Mouse (Mus musculus): Measurements from ENCODE around the gene Vdac2.

Gene Vdac2

DNA sequence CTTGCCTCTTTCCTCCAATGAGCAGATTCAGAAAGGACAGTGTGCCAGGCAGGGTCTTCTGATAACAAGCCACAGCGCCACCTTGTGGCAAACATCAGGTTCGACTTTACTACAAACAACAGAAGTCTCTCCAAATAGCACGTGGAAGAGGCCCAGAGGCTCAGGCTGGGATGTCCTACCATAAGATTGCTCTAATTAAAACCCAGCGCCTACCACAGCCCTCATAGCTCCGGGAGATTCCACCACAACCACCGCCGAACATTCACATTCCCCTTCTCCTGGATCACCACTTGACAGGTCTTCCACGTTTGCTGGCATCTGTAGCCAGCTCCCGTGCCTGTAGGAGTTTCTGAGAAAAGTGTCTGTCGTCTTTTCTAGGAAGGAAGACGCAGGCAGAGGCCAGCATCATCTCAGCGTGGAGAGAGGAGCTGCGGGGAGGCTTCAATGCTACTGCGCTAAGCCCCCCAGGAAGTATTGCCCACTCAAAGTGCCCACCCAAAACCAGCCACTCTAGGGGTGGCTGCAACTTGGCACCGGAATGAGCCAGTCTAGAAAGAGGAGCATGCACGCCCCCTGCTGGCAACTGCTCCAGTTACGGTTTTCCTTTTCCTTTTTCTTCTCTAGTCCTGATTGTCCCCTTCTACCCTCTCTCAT, 28.5 kb downstream of the Vdac2 start:
- DNase-seq: peak; percentile 80 to 81

DNA sequence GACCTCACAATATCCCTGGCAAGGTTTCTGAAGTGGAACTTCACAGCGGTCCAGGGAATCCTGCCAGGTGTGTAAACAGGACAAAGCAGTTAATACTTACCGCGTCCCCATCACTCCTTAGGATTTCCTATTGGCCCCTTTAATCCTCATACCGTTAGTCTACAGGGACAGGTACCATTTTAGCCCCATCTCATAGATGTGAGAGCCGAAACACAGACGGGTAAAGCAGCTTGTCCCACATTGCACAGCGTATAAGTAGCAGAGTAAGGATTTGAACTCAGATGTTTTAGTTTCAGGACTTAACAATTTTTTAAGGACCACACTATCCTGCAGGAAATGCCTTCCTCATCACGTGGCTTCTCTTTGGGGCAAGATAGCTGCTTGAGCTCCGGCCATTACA, 29.2 kb downstream of the Vdac2 start:
- no peak for DNase-seq

DNA sequence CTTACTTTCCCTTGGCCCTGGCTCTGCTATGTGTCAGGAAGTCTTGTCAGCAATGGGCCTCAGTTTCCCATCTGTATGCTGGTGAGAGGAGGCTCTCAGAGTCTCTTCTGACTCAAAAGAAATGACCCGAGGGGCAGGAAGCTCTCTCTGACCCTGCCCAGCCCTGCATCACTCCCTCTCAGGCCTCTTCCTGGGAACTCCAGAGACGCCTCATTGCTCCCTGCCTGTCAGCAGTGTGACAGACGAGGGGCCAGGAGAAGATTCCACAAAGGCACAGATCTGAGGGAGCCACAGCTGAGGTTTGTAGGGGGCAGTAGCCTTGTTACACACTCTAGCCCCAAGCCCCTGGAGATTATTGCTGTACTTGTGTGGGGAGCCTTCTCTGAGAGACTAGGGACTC, 30.9 kb downstream of the Vdac2 start:
- no peak for DNase-seq

DNA sequence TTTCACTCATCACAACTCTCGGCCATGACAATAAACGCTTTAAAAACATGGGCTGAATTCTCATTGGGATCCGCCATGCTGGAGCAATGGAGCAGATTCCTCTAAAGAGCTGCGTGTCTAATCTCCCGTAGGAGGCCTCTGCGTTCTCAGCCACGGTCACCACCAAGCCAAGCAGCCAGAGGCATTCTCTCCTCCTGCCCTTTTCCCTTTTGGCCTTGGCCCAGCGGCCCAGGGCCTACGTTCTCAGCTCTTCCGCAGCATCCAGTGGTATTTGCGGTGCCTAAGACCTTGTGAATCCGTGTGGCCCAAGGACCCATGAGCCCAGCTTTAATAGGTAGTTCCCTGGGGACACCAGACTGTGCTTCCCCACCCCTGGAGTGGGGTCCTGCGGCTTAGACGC, 31.8 kb downstream of the Vdac2 start:
- DNase-seq: peak in 1 of 2 experiments; percentile 42

DNA sequence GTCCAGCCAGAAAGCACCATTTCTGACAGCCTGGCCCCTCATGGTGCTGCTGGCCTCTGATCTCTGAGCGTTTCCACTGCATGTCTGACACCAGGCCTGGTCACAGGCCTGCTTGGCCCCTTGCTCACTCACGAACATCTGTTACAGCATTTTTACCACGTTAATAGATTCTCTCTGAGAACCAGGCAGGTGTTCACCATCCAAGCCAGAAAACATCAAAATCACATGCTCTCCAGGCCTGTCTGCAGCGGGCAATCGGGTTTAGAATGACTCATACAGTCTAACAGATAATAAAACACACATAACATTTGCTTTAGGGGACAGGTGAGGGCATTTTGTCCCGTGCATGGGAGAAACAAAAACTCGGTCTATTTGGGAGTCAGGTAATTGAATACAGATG, 41.3 kb downstream of the Vdac2 start:
- no peak for DNase-seq

DNA sequence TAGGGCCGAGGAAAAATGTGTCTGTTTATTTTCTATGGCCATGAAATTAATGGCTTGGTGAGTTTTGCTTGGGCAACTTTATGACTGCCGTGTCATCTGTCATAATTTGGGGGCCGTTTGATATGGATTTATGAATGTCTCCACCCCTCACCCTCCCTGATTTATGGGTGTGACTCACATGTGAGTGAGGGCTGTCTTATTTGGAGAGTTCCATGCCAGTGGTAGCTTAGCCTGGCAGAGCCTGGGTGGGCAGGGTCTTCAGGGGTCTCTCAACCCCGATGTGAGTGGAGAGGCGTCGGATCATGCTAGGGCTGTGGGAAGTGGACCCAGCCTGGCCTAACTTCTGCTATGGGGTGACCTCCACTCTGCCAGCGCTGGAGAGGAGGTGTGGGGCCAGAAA, 41.8 kb downstream of the Vdac2 start:
- no peak for DNase-seq

DNA sequence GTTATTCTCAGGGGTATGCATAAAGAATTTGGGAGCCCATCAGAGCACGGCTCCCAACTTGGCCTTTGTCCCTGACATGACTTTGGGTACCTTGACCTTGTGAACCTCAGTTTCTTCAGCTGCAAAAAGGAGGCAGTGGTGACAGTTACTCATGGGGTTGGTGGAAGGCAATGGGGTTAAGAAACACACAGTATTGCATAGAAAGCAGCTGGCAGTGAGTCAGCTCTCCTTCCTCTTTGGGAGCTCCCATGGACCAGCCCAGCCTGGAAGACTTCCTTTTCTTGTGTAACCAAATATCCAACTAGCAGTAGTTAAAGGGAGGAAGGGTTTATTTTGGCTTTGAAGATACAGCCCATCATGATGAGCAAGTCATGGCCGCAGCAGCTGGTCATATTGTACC, 65.4 kb downstream of the Vdac2 start:
- DNase-seq: no peak

DNA sequence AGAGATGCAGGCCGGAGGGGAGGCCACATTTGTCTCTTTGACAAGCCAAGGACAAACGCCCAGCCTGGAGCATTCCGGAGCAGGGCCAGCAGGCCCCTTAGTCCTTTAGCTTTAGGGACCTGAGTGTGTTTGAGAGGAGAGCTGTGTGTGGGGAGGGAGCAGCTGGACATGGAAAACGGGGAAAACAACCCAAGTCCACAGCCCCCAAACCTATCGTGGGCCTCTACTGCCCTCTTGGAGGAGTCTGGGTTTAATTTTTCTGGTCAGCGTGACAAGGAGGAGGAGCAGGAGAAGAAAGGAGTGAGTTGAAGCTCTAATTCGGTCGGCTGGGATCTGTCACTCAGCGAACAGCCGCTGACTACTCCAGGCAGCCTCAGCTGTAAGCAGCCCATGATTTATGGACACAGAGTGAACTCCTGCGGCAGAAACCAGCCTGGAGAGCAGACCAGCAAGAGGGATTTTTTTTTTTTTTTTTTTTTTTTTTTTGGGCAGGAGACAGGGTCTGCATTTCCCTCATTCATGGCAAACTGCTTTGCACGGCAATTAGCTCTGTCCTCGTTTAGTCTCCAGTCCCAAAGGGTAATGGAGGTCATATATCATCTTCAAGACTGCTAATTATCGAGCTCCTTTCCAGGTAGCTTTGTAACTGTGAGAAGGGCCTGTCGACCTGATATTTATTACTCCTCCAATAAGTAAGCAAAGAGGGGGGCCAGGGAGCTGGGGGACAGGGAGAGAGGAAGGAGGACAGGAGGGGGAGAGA, 66.7 kb downstream of the Vdac2 start:
- no peak for DNase-seq

DNA sequence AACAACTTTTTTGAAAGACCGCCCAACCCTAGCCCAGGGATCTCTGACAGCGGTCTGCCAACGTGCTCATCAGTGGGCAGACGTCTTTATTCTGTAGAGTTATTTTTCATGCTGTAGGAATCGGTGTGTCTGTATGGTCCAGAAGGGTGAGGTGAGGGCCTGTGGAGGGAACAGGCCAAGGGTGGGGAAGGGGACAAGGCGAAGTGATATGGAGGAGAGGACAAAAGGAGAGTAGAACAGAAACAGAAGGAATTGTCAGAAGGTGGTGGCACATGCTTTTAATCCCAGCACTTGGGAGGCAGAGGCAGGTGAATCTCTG, 67.3 kb downstream of the Vdac2 start:
- no peak for DNase-seq

Data from kidney, postnatal 25 days (tissue).